Mouse (Mus musculus) NIH3T3 (cell line): Measurements from ENCODE around the gene Mfsd4b4.
"Not testable (repeated sequence)": the region's sequence is repeated elsewhere in the genome, so short reads cannot be mapped to it uniquely, and the experiment has no call there.

ENCODE experiments used
- DNase-seq: peaks from one replicate; pipeline ENCODE4 v3.0.0-alpha.2; 2012; ENCODE audit warnings: low read depth

Gene Mfsd4b4

DNA sequence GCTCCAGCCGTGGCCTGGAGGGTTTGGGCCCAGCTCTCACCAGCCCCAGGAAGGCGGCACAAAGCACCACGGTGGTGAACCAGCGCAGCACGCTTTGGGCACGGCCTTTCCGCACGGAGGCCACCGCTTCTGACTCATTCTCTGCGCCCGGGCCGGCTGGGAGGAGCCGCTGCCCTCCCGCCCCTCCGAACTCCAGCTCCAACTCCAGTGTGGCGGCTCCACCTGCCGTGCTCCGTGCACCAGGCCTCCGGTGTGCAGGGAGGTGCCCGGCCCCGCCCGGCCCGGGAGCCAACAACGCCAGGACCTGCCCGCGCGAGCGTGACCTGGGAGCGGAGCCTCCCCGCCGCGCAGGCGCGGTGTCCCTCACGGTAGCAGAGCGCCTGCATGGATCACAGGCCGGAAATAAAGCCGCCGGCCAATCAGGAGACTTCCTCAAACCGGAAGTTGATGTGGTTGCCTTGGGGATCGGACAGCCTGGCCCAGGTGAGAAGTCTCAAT lies at the start of gene Mfsd4b4:
Gene Mfsd4b4 (minus strand): TSS at position 365 of the 498 bp plus-strand sequence.
- DNase-seq = peak; percentile 95

- peak; percentile 27 for DNase-seq
Observed at GRCm38 (mm10) chr10:39947195-39947594, 48.2 kb upstream of the Mfsd4b4 start.

DNA sequence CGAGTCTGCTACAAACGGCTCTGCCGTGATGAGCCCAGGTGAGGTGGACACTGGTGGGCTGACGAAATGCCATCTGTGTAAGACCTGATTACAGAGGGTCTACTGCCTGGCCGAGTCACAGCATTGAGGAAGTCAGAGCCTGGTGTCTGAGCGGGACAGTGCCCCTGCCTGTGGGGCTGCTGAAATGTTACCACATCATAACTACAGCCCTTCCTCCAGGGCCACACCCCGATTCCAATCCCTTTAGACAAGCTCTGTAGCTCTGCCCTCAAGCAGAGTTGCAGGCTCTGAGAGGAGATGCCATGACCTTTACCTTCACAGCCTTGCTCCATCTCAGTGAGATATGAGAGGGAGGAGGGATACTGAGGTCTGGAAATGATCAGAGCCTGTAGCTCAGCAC lies 37.5 kb upstream of the Mfsd4b4 start:
- peak; percentile 29 for DNase-seq

- no peak for DNase-seq
Observed at GRCm38 (mm10) chr10:39926616-39927139, 27.6 kb upstream of the Mfsd4b4 start, which contains the start of gene Mfsd4b2. Gene Mfsd4b2 (minus strand): TSS chr10:39926923.

- not testable (repeated sequence) for DNase-seq
Observed at GRCm38 (mm10) chr10:39924556-39924955, 25.5 kb upstream of the Mfsd4b4 start.

DNA sequence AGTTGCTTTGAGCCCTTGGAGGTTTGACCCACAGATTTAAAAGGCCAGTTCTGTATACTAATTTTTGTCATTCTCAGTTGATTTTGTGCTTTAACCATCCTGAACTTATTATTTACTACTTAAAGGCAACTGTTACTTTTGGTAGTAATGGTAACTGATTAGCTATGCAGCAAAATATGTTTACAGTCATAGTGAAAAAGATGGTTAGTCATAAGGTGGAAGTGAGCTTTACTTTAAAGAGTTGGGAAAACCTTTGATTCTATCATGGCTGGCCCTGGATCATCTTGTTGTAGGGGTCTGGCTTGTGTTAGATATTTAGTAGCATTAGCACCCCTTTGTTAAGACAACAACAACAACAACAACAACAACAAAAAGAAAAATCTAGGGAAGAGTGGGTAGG lies 13.6 kb upstream of the Mfsd4b4 start:
- no peak for DNase-seq

- peak; percentile 36 for DNase-seq
Observed at GRCm38 (mm10) chr10:39908768-39909441, 9.9 kb upstream of the Mfsd4b4 start.

DNA sequence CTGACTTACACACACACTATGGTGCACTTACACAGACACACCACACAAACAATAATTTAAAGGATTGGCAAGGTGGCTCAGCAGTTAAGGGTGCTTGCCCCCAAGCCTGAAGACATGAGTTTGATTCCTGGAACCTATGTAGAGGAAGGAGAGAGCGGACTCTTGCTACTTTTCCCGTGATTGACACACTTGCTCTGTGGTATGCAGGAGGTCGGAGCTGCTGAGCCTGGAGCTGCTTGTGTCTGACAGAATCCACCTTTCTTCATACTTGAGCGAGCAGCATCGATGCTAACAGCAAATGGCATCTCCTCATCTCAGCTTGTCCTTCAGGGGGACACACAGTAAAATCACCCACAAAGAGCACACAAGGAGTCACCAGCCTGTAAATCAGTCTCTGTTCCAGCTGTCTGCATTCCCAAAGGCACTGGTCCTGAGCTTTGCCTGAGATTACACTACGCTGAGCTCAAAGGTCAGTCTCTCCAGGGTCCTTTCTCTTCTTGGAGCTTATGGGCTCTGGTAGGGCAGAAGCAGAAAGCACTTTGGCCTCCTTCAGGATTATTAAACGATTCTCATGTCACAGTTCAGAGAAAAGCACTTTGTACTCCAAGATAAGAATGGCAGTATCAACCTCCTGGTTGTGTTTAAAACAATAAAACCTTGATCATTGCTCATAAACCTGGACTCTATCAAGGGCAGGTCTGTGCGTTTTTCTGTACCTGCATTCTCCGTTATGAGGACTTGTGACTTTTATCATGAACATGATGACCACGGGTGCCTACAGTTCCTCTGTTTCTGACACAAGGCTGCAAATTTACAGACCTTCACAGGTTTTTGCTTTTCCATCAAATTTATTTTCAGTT lies 8.0 kb upstream of the Mfsd4b4 start:
- no peak for DNase-seq

DNA sequence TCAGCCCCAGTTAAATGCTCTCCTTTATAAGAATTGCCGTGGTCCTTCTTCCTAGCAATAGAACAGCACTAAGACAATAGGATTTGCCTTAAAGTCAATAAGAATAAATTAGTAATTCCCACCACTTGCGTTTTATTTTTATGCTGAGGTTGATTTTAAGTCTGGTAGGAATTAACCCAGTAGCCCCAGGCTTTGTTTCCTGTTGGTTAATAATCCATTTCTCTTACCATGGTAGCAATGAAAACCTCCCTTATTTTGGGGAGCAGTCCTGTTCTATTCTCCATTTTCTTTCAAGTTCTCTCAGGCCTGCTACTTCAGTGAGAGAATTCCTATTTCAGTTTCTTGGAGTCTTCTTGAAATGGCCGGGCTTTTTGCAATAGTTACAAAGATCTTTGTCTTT lies 5.2 kb upstream of the Mfsd4b4 start:
- DNase-seq = no peak

DNA sequence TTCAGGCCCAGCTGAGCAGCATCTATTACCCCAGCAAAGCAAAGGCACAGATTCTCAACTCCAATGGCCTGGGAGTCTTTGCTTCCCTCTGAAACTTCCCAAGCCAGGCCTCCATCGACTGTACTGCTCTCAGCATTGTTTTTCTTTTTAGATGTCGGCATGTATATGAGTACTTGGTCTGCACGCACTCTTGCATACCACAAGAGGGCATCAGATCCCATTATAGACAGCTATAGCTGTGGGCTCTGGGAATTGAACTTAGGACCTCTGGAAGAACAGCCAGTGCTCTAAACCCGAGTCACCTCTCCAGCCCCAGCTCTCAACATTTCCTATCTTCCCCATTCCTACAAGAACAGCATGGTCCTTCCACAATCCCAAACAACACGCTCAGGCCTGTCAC lies 2.5 kb downstream of the Mfsd4b4 start:
- DNase-seq = peak; percentile 14

DNA sequence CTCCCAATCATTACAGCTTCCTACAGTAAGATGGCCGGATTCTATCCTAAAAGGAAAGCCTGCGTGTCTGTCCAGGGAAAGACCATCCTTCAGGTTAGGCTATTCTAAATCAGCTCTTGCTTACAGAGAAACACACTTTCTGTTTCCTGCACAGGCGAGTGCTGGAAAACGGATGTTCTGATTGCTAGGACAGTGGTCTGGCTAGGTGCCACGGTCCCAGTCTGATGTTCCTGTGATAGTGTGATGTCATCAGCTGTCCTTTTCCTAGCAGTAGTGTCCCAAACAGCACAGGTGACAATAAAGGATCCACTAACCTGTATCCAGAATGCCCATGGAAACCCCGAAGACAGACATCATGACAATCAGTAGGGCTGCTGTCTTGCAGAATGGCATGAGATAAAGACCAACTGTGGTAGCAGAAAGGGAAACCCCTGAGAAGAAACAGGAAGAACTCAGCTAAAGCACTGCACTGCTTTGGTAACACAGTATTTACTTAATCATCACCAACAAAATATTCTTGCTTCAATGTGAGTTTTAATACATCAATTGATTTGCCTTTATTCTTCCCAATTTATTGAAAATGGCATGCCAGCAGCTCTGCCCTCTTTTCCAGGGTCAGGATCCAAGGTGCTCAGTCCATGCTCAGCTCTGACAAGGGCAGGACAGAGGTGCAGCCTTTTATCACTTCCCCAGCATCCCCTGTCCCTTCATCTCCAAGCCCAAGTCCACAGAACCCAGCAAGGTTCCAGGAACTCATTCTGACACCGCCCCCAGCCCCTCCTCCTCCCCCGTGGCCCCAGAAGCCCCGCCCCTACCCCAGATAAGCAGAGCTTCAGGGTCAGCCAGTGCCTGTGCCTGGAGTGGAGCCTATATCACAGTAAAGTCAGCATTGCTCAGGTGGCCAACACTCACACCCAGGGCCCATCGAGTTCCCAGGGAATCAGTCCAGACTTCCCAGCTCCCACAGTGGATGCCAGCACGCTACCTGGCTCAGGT lies 5.0 kb downstream of the Mfsd4b4 start:
- DNase-seq = no peak

GRCm38 (mm10) chr10:39888621-39889020 lies 10.4 kb downstream of the Mfsd4b4 start:
- no peak for DNase-seq

- DNase-seq = no peak
Observed at GRCm38 (mm10) chr10:39865509-39865908, 33.5 kb downstream of the Mfsd4b4 start.

- no peak for DNase-seq
Observed at GRCm38 (mm10) chr10:39842621-39843020, 56.4 kb downstream of the Mfsd4b4 start.
